Mouse (Mus musculus) erythroblast, embryonic 14.5 days (primary cell): Measurements from ENCODE around the gene Ganc.

ENCODE experiments used
- GATA1 ChIP-seq: IDR thresholded peaks from 2 replicates; pipeline ENCODE4 v1.6.1; 2012; ENCODE audit warnings: low read length, inconsistent platforms, mixed read lengths
- TAL1 ChIP-seq: IDR thresholded peaks from 3 replicates; pipeline ENCODE4 v1.6.1; 2012; ENCODE audit warnings: low read length, inconsistent platforms, mixed read lengths

DNA sequence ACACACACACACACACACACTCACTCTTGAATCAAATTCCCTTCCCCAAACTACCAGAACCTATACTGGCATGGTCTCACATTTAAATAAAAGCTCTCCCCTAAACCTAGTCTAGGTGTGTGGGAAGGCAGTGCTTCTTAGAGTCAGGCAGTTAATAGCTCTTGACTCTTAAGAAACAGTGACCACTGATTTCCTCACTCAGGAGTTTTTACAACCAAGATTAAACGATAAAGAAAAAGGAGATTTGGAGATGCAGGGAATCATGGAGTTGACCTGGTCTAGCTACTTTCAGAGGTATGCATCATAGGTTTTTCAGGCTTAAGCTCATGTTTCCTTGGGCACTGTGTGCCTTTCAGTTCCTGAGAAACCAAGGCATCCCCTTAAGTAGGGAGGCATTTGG lies 17.4 kb upstream of the Ganc start:
- no peak for TF ChIP-seq TAL1
- TF ChIP-seq GATA1, result no peak
